Mouse (Mus musculus): Measurements from ENCODE around the gene Nsf. TPM values are rescaled to one million over a fixed set of nuclear protein-coding genes. Genes with fewer than 3 reads are reported as not detected.
A peak's percentile ranks its signal among the peaks of the same experiment; 100 is the strongest.

Gene Nsf
- total and polyA plus RNA-seq, 3 experiments, result 37.9 to 40.2 TPM; not detected in 1

- peaks cover 0 to 12% of the 10 kb centered on the region in 2 experiments; a peak in 2 of 4 replicates for H3K36me3 ChIP-seq (ENCODE audit: control insufficient read depth in 1 of 2, insufficient read depth in 2 of 2, low read length in 2 of 2)
- no peak overlapping the region for H3K9ac ChIP-seq (ENCODE audit: control insufficient read depth, low read depth, low read length, poor library complexity, severe bottlenecking)
- H3K27me3 ChIP-seq (ENCODE audit: control insufficient read depth in 1 of 2, insufficient read depth in 2 of 2, low read length in 2 of 2), result no peaks in the 10 kb centered on the region
- TF ChIP-seq MYC (IDR thresholded peaks at IDR 0.05; ENCODE audit: low read depth, low read length), result no peak
- no peak for TF ChIP-seq NELFE (IDR thresholded peaks at IDR 0.05; ENCODE audit: low read depth, low read length)
- TF ChIP-seq UBTF (IDR thresholded peaks at IDR 0.05; ENCODE audit: borderline replicate concordance, insufficient read depth, low read depth, low read length), result no peak
- no peak for TF ChIP-seq MAX (IDR thresholded peaks at IDR 0.05; ENCODE audit: low read length)
- TF ChIP-seq MAFK (IDR thresholded peaks at IDR 0.05; ENCODE audit: borderline replicate concordance, low read depth, low read length), result no peak
- no peak for TF ChIP-seq POLR2AphosphoS5 (IDR thresholded peaks at IDR 0.05; ENCODE audit: borderline replicate concordance, low read depth, low read length)
- no peak for TF ChIP-seq POLR2AphosphoS2 (IDR thresholded peaks at IDR 0.05; ENCODE audit: low read length)
- no peak overlapping the region for H3K4me3 ChIP-seq (ENCODE audit: control insufficient read depth in 1 of 2, insufficient read depth in 1 of 2, low read depth in 2 of 2, low read length in 2 of 2)
- peaks cover 3 to 12% of the 10 kb centered on the region in 2 experiments; a peak in 3 of 4 replicates for H3K4me1 ChIP-seq (ENCODE audit: control insufficient read depth in 1 of 2, insufficient read depth in 2 of 2, low read length in 2 of 2)
- H3K79me2 ChIP-seq (ENCODE audit: control insufficient read depth, insufficient read depth, low read length, poor library complexity), result no peaks in the 10 kb centered on the region
- DNase-seq (ENCODE audit: low read depth, low spot score), result no peak
- no peaks in the 10 kb centered on the region for H3K9me3 ChIP-seq (replicated peaks; ENCODE audit: insufficient read depth, low read length)
- H3K27ac ChIP-seq (ENCODE audit: control insufficient read depth, low read depth, low read length), result no peak overlapping the region
Measured at GRCm38 (mm10) chr11:103998737-103999136, 44.9 kb upstream of the Nsf start.

GRCm38 (mm10) chr11:103997385-103997784 lies 43.5 kb upstream of the Nsf start:
- no peak overlapping the region for H3K4me3 ChIP-seq (ENCODE audit: control insufficient read depth in 1 of 2, insufficient read depth in 1 of 2, low read depth in 2 of 2, low read length in 2 of 2)
- H3K79me2 ChIP-seq (ENCODE audit: control insufficient read depth, insufficient read depth, low read length, poor library complexity), result no peaks in the 10 kb centered on the region
- H3K27me3 ChIP-seq (ENCODE audit: control insufficient read depth in 1 of 2, insufficient read depth in 2 of 2, low read length in 2 of 2), result no peaks in the 10 kb centered on the region
- H3K36me3 ChIP-seq (ENCODE audit: control insufficient read depth in 1 of 2, insufficient read depth in 2 of 2, low read length in 2 of 2), result peaks cover 0 to 7% of the 10 kb centered on the region in 2 experiments; a peak in 2 of 4 replicates
- no peaks in the 10 kb centered on the region for H3K9me3 ChIP-seq (replicated peaks; ENCODE audit: insufficient read depth, low read length)
- H3K27ac ChIP-seq (ENCODE audit: control insufficient read depth, low read depth, low read length), result no peak overlapping the region
- H3K9ac ChIP-seq (ENCODE audit: control insufficient read depth, low read depth, low read length, poor library complexity, severe bottlenecking), result no peak overlapping the region
- no peak for TF ChIP-seq UBTF (IDR thresholded peaks at IDR 0.05; ENCODE audit: borderline replicate concordance, insufficient read depth, low read depth, low read length)
- peak; percentile 94 to 97 (median 96) for TF ChIP-seq CTCF (IDR thresholded peaks at IDR 0.05 in 2 of 3, conservative IDR thresholded peaks at IDR 0.05 in 1 of 3; ENCODE audit: control insufficient read depth in 1 of 3, insufficient read depth in 1 of 3, low read depth in 2 of 3, low read length in 3 of 3, poor library complexity in 1 of 3, severe bottlenecking in 1 of 3)
- peak; percentile 93 for TF ChIP-seq RAD21 (IDR thresholded peaks at IDR 0.05; ENCODE audit: low read depth, low read length)
- TF ChIP-seq ZC3H11A (IDR thresholded peaks at IDR 0.05; ENCODE audit: low read depth, low read length), result peak; percentile 68
- TF ChIP-seq TBP (IDR thresholded peaks at IDR 0.05; ENCODE audit: low read depth, low read length), result 0 out of 2 replicates have a peak, but pooled peaks have one; percentile 23
- no peak for TF ChIP-seq NELFE (IDR thresholded peaks at IDR 0.05; ENCODE audit: low read depth, low read length)
- peak; percentile 84 for TF ChIP-seq SMC3 (IDR thresholded peaks at IDR 0.05; ENCODE audit: low read depth, low read length)
- TF ChIP-seq BHLHE40 (IDR thresholded peaks at IDR 0.05; ENCODE audit: borderline replicate concordance, low read depth, low read length), result no peak
- no peak for TF ChIP-seq CHD1 (IDR thresholded peaks at IDR 0.05; ENCODE audit: low read depth, low read length)
- TF ChIP-seq ETS1 (IDR thresholded peaks at IDR 0.05; ENCODE audit: low read depth, low read length), result no peak
- peak; percentile 84 for DNase-seq (ENCODE audit: low read depth, low spot score)
- peaks cover 0 to 12% of the 10 kb centered on the region in 2 experiments; a peak in 2 of 4 replicates for H3K4me1 ChIP-seq (ENCODE audit: control insufficient read depth in 1 of 2, insufficient read depth in 2 of 2, low read length in 2 of 2)
